Mouse (Mus musculus) layer of hippocampus, adult 18-20 months (tissue): ENCODE results near the gene Os9. TPM values are rescaled to one million over a fixed set of nuclear protein-coding genes. Genes with fewer than 3 reads are reported as not detected.
"Not testable (repeated sequence)": the region's sequence is repeated elsewhere in the genome, so short reads cannot be mapped to it uniquely, and the experiment has no call there.

Source experiments
- DNase-seq, 2 experiments: peaks; one replicate each; pipeline ENCODE4 v3.0.0; 2022; ENCODE audit warnings: low spot score in 2 of 2
- total RNA-seq, 2 experiments: library from RNA; stranded (reverse); gene quantifications; 2 replicates each; pipeline ENCODE4 v1.2.3; 2021

Os9 gene
- total RNA-seq, 2 experiments from 2014 or later: 105 to 107 TPM

GRCm38 (mm10) chr10:127147135-127147534, 26.2 kb upstream of the Os9 start:
- no peak for DNase-seq

DNA sequence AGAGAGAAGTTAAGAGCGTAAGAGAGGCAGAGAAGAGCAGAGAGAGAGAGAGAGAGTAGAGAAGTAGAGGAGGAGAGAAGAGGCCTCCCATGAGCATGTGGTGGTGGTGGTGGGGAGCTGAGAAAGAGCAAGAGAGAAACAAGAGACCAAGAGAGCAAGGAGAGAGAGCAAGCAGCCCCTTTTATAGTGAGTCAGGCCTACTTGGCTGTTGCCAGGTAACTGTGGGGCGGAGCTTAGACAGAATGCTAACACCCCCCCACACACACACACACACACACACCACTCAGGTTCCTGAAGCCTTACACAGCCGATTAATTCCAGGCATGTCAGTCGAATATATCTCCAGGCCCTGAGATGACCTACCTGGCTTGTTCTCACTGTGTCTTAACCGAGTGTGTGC, 24.4 kb upstream of the Os9 start:
- DNase-seq: no peak

- DNase-seq: no peak
Measured at GRCm38 (mm10) chr10:127144536-127144935, 23.6 kb upstream of the Os9 start.

- DNase-seq: no peak
Measured at GRCm38 (mm10) chr10:127143228-127143627, 22.3 kb upstream of the Os9 start.

DNA sequence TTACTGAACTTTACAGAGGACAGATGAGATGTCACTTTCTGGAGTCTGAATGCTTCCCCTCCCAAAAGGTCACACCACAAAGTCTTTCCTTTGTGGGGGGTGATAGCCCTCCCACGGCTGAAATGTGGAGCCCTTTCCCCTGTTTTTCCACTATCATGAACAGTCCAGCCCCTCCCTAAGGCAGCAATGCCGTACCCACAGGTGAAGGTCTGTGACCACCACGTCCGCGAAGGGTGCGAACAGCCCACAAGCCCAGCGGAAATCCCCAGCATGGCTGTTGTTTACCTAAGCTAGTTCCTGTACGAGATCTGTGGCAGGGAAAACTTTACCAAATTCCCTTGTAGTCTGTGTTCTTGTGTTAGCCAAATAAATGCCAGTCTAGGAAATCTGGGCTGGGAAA, 20.6 kb upstream of the Os9 start:
- DNase-seq: no peak

DNA sequence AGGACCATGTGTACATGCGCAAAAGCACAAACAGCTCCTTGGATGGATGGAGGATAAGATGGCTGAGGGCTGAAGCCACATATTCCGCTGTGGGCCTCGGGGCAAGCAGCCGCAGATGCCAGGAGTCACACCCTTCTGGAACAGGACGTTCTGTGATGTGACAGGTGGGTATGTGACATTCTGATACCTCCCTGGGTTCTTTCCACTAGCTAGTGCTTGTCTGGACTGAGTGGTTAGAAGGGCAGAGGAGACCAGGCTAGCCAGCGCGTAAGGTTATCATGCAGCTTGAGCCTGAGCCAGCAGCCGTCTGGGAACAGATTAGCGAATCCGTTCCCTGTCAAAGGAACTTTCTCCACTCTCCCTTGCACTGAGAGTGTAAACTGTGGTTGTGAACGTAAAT, 20.0 kb upstream of the Os9 start:
- no peak for DNase-seq

DNA sequence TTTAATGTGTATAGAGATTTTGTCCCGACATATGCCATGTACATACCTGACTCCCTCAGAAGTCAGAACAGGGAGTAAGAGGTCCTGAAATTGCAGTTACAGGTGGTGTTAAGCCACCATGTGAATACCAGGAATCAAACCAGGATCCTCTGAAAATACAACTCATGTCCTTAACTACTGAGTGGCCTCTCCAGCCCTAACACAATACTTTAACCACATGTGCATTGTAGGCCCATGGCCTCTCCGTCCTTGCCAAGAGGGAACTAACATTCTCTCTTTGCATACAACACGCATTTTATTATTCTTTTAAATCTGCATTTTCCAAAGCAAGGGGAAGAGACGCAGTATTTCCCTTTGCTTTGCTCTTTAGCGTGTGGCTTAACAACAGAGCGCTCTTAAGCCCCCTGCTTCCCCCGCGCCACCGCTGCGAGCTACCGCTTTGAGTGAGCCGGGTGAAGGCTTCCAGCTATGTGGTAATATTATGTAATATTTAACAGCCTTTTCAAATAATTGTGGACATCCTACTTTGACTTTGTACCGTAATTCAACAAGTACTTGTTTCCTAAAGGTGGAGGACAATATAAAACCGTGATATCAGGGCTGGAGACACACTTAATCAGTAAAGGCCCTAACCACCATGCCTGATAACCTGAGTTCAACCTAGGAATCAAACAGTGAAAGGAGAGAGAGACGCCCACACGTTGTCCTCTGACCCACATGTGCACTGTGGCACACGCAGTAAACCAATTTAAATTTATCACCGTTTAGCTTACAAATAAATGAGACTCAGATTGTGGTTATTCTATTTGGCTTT, 17.6 kb upstream of the Os9 start:
- no peak for DNase-seq

- no peak for DNase-seq
Measured at GRCm38 (mm10) chr10:127137896-127138295, 17.0 kb upstream of the Os9 start.

GRCm38 (mm10) chr10:127136510-127136909, 15.6 kb upstream of the Os9 start:
- DNase-seq: no peak

DNA sequence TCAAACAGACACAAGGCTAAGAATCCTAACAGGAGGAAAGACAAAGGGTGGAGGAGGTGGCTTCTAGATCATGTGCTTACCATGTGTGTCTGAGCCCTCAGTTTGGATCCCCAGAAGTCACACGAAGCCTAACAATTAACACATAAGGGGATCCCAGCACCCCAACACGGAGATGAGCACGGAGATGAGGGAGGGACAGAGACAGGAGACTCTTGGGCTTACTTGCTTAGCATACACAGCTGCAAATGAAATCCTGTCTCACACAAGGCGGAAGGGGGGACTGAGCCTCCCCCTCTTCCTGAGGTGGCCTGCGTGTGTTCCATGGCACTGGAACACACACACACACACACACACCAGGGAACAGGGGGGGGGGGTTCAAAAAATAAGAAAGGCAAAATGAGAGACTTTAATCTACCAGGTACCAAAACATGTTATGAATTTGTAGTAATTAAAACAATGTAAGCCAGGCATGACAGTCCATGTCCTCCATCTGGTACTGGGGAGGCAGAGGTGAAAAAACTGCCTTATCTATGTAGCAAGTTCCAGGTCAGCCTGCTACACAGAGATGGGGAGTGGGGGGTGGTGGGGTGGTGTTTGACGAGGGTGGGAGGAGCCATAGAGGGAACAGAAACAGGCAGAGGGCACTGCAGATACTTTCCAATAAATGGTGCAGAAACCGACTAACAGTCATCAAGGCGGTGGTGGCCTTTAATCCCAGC, 14.3 kb upstream of the Os9 start:
- DNase-seq: no peak

DNA sequence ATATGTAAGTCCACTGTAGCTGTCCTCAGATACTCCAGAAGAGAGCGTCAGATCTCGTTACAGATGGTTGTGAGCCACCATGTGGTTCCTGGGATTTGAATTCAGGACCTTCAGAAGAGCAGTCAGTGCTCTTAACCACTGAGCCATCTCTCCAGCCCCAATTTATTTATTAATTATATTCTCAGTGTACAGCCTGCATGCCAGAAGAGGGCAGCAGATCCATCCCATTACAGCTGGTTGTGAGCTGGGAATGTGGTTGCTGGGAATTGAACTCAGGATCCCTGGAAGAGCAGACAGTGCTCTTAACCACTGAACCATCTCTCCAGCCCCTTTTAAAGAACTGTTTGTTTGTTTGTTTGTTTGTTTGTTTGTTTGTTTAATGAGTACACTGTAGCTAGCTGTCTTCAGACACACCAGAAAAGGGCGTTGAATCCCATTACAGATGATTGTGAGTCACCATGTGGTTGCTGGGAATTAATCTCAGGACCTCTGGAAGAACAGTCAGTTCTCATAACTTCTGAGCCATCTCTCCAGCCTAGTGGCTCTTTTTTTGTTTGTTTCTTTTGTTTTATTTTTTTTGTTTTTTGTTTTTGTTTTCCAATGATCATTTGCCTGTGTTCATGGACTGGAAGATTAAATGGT, 13.6 kb upstream of the Os9 start:
- not testable (repeated sequence) for DNase-seq

GRCm38 (mm10) chr10:127132469-127132868, 11.5 kb upstream of the Os9 start:
- no peak for DNase-seq

DNA sequence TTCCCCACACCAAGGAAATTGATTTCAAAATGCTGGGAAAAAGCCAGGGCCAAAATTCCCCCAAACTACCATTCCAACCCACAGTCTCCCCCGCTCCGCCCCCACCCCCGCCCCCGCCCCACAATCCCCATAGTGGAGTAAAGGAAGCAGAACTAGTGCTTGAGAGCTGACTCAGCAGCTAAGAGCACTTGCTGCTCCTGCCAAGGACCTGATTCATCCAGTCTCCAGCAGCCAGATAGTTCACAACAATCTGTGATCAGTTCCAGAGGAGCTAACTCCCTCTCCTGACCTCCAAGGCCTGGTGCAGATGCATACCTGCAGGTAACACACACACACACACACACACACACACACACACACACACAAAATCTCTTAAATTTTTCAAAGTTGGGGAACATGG, 8.5 kb upstream of the Os9 start:
- peak in 1 of 2 experiments; percentile 20 for DNase-seq

DNA sequence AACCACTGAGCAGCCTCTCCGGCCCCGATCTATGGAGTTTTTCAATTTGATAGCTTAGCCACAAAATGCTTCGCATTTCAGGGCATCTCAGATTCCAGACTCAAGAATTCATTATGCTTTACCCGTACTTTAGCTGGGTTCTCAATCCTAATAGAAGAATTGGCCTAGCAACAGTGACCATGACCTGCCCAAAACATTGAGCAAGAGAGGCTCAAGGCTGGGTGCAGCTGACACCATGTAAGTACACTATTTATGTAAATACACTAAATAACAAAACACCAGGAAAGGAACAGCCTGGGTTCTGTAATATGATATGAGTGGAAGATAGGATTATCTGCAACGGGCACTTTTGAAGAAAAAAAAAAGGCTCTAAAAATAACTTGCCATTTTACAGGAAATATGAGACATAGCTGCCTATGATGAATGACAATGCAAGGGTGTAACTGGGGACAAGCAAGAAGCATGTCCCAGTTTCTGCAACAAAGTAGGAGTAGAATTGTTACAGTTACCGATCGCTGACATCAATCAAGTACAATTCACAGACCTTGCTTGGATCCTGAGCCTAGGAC, 6.9 kb upstream of the Os9 start:
- DNase-seq: no peak

DNA sequence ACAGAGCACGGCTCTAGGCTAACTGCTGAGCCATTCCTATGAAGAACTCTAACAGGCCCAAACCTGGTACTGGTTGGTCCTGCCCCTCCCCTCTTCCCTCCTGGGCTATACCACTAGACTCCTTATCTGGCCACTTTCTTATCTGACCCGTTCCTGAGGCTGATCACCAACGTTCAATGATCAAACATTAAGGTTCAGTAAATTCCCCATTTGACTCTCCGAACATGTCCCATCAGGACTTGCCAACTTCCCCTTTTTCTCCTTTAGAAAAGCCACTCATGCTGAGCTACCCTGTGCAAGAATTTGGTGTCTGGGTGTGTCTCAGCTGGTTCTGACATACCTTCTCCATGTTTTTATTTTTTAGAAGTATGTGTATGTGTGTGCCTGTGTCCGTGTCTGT, 5.6 kb upstream of the Os9 start:
- no peak for DNase-seq

DNA sequence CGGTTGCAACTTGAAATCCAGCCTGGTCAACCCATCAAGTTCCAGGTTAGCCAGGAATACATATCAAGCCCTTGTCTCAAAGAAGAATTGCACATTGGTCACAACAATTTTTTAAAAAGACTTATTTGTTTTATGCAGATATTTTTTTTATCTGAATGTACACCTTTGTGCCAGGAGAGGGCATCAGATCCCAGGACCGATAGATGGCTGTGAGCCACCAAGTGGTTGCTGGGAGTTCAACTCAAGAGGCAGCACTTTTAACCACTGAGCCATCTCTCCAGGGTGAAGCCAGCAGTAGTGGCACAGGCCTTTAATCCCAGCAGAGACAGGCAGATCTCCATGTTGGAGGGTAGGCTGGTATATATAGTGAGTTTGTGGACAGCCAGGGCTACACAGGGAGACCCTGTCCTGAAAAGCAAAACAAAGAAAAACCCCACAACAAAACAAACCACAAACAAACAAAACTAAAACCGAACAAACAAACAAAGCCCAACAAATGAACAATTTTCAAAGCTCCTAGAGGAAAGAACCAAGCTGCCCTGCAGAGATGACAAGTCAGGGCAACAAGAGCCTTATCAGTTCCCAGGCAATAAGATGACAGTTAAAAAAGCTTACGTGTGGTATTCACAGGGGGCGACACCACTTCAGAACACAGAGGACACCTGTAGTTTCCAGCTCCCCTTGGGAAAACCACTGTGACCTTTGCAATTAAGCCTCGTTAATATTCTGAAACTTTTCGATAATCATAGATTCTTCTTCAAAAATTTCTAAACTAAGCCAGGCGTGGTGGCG, 4.5 kb upstream of the Os9 start:
- peak in 1 of 2 experiments; percentile 44 for DNase-seq

- DNase-seq: peak; percentile 70 to 92
Measured at GRCm38 (mm10) chr10:127123436-127123805, 2.5 kb upstream of the Os9 start.

- DNase-seq: peak in 1 of 2 experiments; percentile 56
Measured at GRCm38 (mm10) chr10:127122784-127123435, 2.0 kb upstream of the Os9 start.

- DNase-seq: no peak
Measured at GRCm38 (mm10) chr10:127122018-127122417, 1.1 kb upstream of the Os9 start.

GRCm38 (mm10) chr10:127120301-127121065, 448 bp downstream of the Os9 start:
- no peak for DNase-seq
